Mouse (Mus musculus) olfactory bulb, adult 2 months (tissue): ENCODE results near the gene Tnfsf13.
"Not testable (repeated sequence)": the region's sequence is repeated elsewhere in the genome, so short reads cannot be mapped to it uniquely, and the experiment has no call there.

ENCODE experiments used
- CTCF ChIP-seq: fragments of 200-500 bp; IDR thresholded peaks from 2 replicates; pipeline ENCODE4 v1.5.1; 2012; ENCODE audit warnings: low read depth, mild to moderate bottlenecking, low read length, moderate library complexity; ENCODE audit not compliant: insufficient read depth
- POLR2A ChIP-seq: fragments of 200-500 bp; IDR thresholded peaks from 2 replicates; pipeline ENCODE4 v1.6.1; 2012; ENCODE audit warnings: mild to moderate bottlenecking, low read depth, low read length, moderate library complexity; ENCODE audit not compliant: insufficient read depth

GRCm38 (mm10) chr11:69703381-69703780, 17.8 kb upstream of the Tnfsf13 start:
- not testable (repeated sequence) for TF ChIP-seq CTCF, POLR2A
